Mouse (Mus musculus): ENCODE measurements around the gene Ptprg.

- TF ChIP-seq CTCF (IDR thresholded peaks at IDR 0.05; ENCODE audit: control insufficient read depth, insufficient read depth, insufficient read length) (no peak), MYOG (IDR thresholded peaks at IDR 0.05; ENCODE audit: control insufficient read depth, extremely low read depth, insufficient read length) (no peak)
Observed at GRCm38 (mm10) chr14:12113326-12113725, 560.0 kb downstream of the Ptprg start.

Measured in C2C12 (cell line).